Mouse (Mus musculus): ENCODE results near the gene Nap1l1.

- TF ChIP-seq CTCF (IDR thresholded peaks at IDR 0.05; ENCODE audit: low read depth, low read length) (no peak), POLR2A (IDR thresholded peaks at IDR 0.05; ENCODE audit: insufficient read depth, low read length) (no peak), EP300 (IDR thresholded peaks at IDR 0.05; ENCODE audit: insufficient read depth, low read depth, low read length) (no peak)
Observed at GRCm38 (mm10) chr10:111426491-111426890, 46.5 kb upstream of the Nap1l1 start.
